Mouse (Mus musculus) neural tube, embryonic 12.5 days (tissue): ENCODE measurements around the gene Rab1b. TPM values are rescaled to one million over a fixed set of nuclear protein-coding genes. Genes with fewer than 3 reads are reported as not detected.

Source experiments
- ATAC-seq: fragments of 200-750 bp; cut with Nextera tagmentation; 2 replicates; pipeline ENCODE4 v1.8.0; 2017; ENCODE audit warnings: low read depth, mild to moderate bottlenecking, moderate TSS enrichment, moderate library complexity; ENCODE audit not compliant: low FRiP score
- H3K27ac ChIP-seq: fragments of 300-500 bp; sonication (generic); 2 replicates; pipeline ENCODE4 v1.5.1; 2016
- H3K27me3 ChIP-seq: fragments of 300-500 bp; sonication (generic); replicated peaks from 2 replicates; pipeline ENCODE4 v1.6.1; 2016; ENCODE audit warnings: mild to moderate bottlenecking
- H3K36me3 ChIP-seq: fragments of 300-500 bp; sonication (generic); 2 replicates; pipeline ENCODE4 v1.6.1; 2016; ENCODE audit warnings: mild to moderate bottlenecking
- H3K4me1 ChIP-seq: fragments of 300-500 bp; sonication (generic); 2 replicates; pipeline ENCODE4 v1.6.1; 2016
- H3K4me2 ChIP-seq: fragments of 300-500 bp; sonication (generic); replicated peaks from 2 replicates; pipeline ENCODE4 v1.6.1; 2016; ENCODE audit warnings: mild to moderate bottlenecking
- H3K4me3 ChIP-seq: fragments of 300-500 bp; sonication (generic); 2 replicates; pipeline ENCODE4 v1.5.1; 2016
- H3K9ac ChIP-seq: fragments of 300-500 bp; sonication (generic); 2 replicates; pipeline ENCODE4 v1.6.1; 2016; ENCODE audit warnings: mild to moderate bottlenecking
- H3K9me3 ChIP-seq: fragments of 300-500 bp; sonication (generic); 2 replicates; pipeline ENCODE4 v1.6.1; 2016; ENCODE audit warnings: mild to moderate bottlenecking
- WGBS: fragments of 180-500 bp; shearing (Covaris S2); methylation state at CpG from one replicate; pipeline ENCODE4 v1.1.7; 2016; 5-methylcytosine and 5-hydroxymethylcytosine counted together
- polyA plus RNA-seq: library from polyadenylated mRNA; unstranded; fragments of >200 nt; fragmentation: Nextera tagmentation; extraction: Ambion mirVana; gene quantifications from 2 replicates; pipeline ENCODE4 v1.2.1, GENCODE M21; 2016

The Rab1b gene
- polyA plus RNA-seq, 1 experiment from 2014 or later = 245 TPM

GRCm38 (mm10) chr19:5052853-5053252, 54.0 kb downstream of the Rab1b start:
- no peak for ATAC-seq
- Histone ChIP-seq H3K4me1 (peaks cover 21% of the 10 kb centered on the region), H3K9me3 (no peaks in the 10 kb centered on the region), H3K27ac (no peak overlapping the region), H3K4me3 (no peak overlapping the region), H3K4me2 (no peak overlapping the region), H3K27me3 (peaks cover 48% of the 10 kb centered on the region), H3K9ac (no peak overlapping the region), H3K36me3 (peaks cover 22% of the 10 kb centered on the region)
- WGBS = 58% methylated on average over 17 of the region's 17 CpGs

DNA sequence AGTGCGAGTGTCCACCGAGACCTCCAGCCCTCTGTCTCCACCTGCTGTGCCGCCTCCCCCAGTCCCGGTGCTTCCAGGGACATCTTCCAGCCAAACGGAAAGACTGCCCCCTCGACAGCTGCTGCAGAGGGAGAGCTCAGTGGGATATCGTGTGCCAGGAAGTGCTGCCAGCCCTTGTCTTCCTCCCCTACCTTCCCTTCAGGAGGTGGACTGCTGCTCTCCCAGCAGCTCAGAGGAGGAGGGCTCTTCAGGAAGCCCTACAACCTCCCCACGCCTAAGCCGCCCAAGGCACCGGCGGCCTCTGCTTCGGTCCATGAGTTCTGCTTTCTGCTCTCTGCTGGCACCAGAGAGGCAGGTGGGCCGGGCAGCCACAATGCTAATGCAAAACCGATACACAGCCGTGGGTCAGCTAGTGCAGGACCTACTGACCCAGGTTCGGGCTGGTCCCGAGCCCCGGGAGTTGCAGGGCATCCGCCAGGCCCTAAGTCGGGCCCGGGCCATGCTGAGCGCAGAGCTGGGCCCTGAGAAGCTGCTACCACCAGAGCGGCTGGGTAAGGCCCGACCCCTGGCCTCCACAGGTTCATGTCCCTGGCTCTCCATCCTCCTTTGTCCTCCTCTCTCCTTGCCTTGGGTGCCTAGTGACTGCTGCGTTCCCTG, 54.6 kb downstream of the Rab1b start:
- no peak overlapping the region for H3K9ac ChIP-seq

GRCm38 (mm10) chr19:5051515-5051914, 55.4 kb downstream of the Rab1b start:
- no peak for ATAC-seq
- Histone ChIP-seq H3K27ac (no peak overlapping the region), H3K4me1 (peaks cover 20% of the 10 kb centered on the region), H3K4me3 (no peak overlapping the region), H3K9ac (0 out of 2 replicates have a peak overlapping the region, but pooled peaks have one; percentile 13), H3K36me3 (peaks cover 35% of the 10 kb centered on the region), H3K9me3 (no peaks in the 10 kb centered on the region), H3K27me3 (peaks cover 44% of the 10 kb centered on the region), H3K4me2 (no peak overlapping the region; the same call in 1 of the 2 replicates)
- WGBS = 31% methylated on average over 3 of the region's 3 CpGs

More for the DNA sequence above, 54.6 kb downstream of the Rab1b start:
- H3K27ac ChIP-seq = no peak overlapping the region
- peak overlapping the region; percentile 9; the same call in 1 of the 2 replicates for H3K4me2 ChIP-seq
- H3K9me3 ChIP-seq = no peaks in the 10 kb centered on the region
- H3K4me1 ChIP-seq = peaks cover 21% of the 10 kb centered on the region
- H3K27me3 ChIP-seq = peaks cover 48% of the 10 kb centered on the region
- ATAC-seq = no peak
- H3K36me3 ChIP-seq = peaks cover 27% of the 10 kb centered on the region
- H3K4me3 ChIP-seq = no peak overlapping the region
- WGBS = 26% methylated on average over 25 of the region's 25 CpGs

- no peak overlapping the region for H3K4me3 ChIP-seq
Measured at GRCm38 (mm10) chr19:5051031-5051430, 55.8 kb downstream of the Rab1b start.

GRCm38 (mm10) chr19:5050047-5050905, 56.6 kb downstream of the Rab1b start, which contains the start of gene Rin1:
Gene Rin1 (plus strand): TSS chr19:5050481.
- Histone ChIP-seq H3K4me1 (peaks cover 14% of the 10 kb centered on the region), H3K27ac (no peak within 1 kb of the TSS), H3K27me3 (peaks cover 42% of the 10 kb centered on the region), H3K4me2 (peak within 1 kb of the TSS; percentile 24), H3K36me3 (peaks cover 44% of the 10 kb centered on the region), H3K4me3 (no peak within 1 kb of the TSS; the same call in 1 of the 2 replicates), H3K9me3 (no peaks in the 10 kb centered on the region), H3K9ac (0 out of 2 replicates have a peak within 1 kb of the TSS, but pooled peaks have one; percentile 13)
- WGBS = 21% methylated on average over 14 of the region's 14 CpGs
- ATAC-seq = peak; percentile 31

More at GRCm38 (mm10) chr19:5051031-5051430, 55.8 kb downstream of the Rab1b start:
- Histone ChIP-seq H3K9me3 (no peaks in the 10 kb centered on the region), H3K36me3 (peaks cover 40% of the 10 kb centered on the region), H3K27me3 (peaks cover 44% of the 10 kb centered on the region), H3K4me2 (peak overlapping the region; percentile 24), H3K9ac (0 out of 2 replicates have a peak overlapping the region, but pooled peaks have one; percentile 13), H3K4me1 (peaks cover 15% of the 10 kb centered on the region), H3K27ac (no peak overlapping the region)
- ATAC-seq = peak; percentile 23
- 9% methylated on average over 17 of the region's 17 CpGs for WGBS

DNA sequence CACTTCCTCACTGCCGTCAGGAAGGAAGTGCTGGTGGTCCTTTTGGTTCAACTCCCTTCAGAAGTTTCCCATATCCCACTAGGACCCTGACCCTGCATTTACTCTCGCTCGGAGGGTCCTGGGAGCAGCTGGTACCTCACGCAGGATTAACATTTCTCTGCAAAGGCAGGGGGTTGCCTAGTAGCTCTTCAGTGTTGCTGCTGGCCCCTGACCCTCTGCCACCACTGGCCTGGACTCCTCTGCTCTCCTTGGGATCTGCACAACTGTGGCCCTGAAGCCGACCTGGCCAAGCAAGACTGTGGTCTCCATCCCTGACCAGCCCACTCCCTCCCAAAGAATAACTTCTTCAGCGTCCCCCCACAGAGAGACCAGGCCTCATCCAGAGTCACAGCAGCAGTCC, 57.5 kb downstream of the Rab1b start:
- Histone ChIP-seq H3K4me2 (no peak overlapping the region), H3K27ac (no peak overlapping the region), H3K4me3 (no peak overlapping the region; the same call in 1 of the 2 replicates), H3K9me3 (no peaks in the 10 kb centered on the region), H3K9ac (no peak overlapping the region), H3K4me1 (peaks cover 14% of the 10 kb centered on the region), H3K27me3 (peaks cover 41% of the 10 kb centered on the region), H3K36me3 (peaks cover 44% of the 10 kb centered on the region)
- ATAC-seq = no peak
- WGBS = 81% methylated on average over 6 of the region's 6 CpGs

Other genes starting within 250 kb of the Rab1b start
- gene Actn3, start 229.2 kb downstream of the Rab1b start, polyA plus RNA-seq = 3.3 TPM in 2 replicates
- gene Zdhhc24, start 228.4 kb downstream of the Rab1b start, polyA plus RNA-seq = 21.4 and 22.1 TPM in 2 replicates
- gene Bbs1, start 200.4 kb downstream of the Rab1b start, polyA plus RNA-seq = 8.1 and 10.5 TPM in 2 replicates
- 167 and 171 TPM in 2 replicates for gene Dpp3, start 178.8 kb downstream of the Rab1b start, polyA plus RNA-seq
- gene Peli3, start 163.9 kb downstream of the Rab1b start, polyA plus RNA-seq = 4.9 and 6.5 TPM in 2 replicates
- gene Mrpl11, start 144.9 kb downstream of the Rab1b start, polyA plus RNA-seq = 126 and 132 TPM in 2 replicates
- 0.06 and 0.08 TPM in 2 replicates for gene Npas4, start 116.8 kb downstream of the Rab1b start, polyA plus RNA-seq
- gene Slc29a2, start 83.2 kb downstream of the Rab1b start, polyA plus RNA-seq = 6.1 and 6.2 TPM in 2 replicates
- 48.2 and 50.0 TPM in 2 replicates for gene B4gat1, start 68.2 kb downstream of the Rab1b start, polyA plus RNA-seq
- 2.4 and 3.4 TPM in 2 replicates for gene AC124502.3, start 68.2 kb downstream of the Rab1b start, polyA plus RNA-seq
- 58.7 TPM in 2 replicates for gene Brms1, start 65.7 kb downstream of the Rab1b start, polyA plus RNA-seq
- gene Rin1, start 56.6 kb downstream of the Rab1b start, polyA plus RNA-seq = 2.0 and 2.5 TPM in 2 replicates
- gene Cd248, start 39.0 kb downstream of the Rab1b start, polyA plus RNA-seq = 22.9 and 26.3 TPM in 2 replicates
- gene Tmem151a, start 21.5 kb downstream of the Rab1b start, polyA plus RNA-seq = 2.5 and 2.8 TPM in 2 replicates
- 66.3 and 69.1 TPM in 2 replicates for gene Yif1a, start 18.5 kb downstream of the Rab1b start, polyA plus RNA-seq
- 231 and 236 TPM in 2 replicates for gene Cnih2, start 8.6 kb downstream of the Rab1b start, polyA plus RNA-seq
- 62.6 and 63.1 TPM in 2 replicates for gene Klc2, start 11.5 kb upstream of the Rab1b start, polyA plus RNA-seq
- 28.9 and 35.0 TPM in 2 replicates for gene Pacs1, start 166.0 kb upstream of the Rab1b start, polyA plus RNA-seq
- gene Sf3b2, start 188.4 kb upstream of the Rab1b start, polyA plus RNA-seq = 351 and 381 TPM in 2 replicates
- gene Gal3st3, start 191.3 kb upstream of the Rab1b start, polyA plus RNA-seq = 18.6 and 19.4 TPM in 2 replicates
- gene Catsper1, start 228.7 kb upstream of the Rab1b start, polyA plus RNA-seq = not detected in 2 replicates
- gene Cst6, start 242.5 kb upstream of the Rab1b start, polyA plus RNA-seq = 3.9 and 4.1 TPM in 2 replicates